Mouse (Mus musculus): Measurements from ENCODE around the gene Rbpjl. TPM values are rescaled to one million over a fixed set of nuclear protein-coding genes. Genes with fewer than 3 reads are reported as not detected.
A peak's percentile ranks its signal among the peaks of the same experiment; 100 is the strongest.

The Rbpjl gene
- polyA plus RNA-seq (2014; fragmentation: Nextera tagmentation; extraction: Ambion mirVana) = 0.11 and 0.17 TPM in 2 replicates

DNA sequence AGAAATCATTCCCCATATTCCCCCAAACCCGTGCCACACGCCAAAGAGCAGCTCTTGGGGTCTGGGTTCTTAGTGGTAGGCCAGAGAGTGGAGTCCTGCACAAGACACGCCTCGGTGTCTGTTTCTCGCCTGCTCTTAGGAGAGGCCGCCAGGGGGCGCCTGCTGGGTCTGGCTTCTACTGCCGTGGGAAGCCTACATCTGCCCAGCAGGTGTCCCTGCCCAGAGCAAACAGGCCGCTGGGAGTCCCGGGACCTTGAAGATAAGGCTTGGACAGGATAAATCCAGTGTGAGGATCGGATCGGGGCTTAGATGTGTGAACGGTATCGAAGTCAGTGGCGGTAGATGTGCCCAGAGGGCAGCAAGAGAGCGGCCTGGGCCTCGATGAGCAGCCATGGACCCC is at the start of gene Rbpjl:
Rbpjl (plus strand) TSS at position 236 of the 400 bp plus-strand sequence.
- Histone ChIP-seq H3K4me3 (ENCODE audit: low read depth, low read length) (no peak within 1 kb of the TSS), H3K27me3 (ENCODE audit: control insufficient read depth, insufficient read depth, low read length) (peaks cover 80% of the 10 kb centered on the region), H3K4me1 (ENCODE audit: control insufficient read depth, insufficient read depth, low read length) (peaks cover 11% of the 10 kb centered on the region; the same call in 1 of the 2 replicates), H3K27ac (ENCODE audit: low read depth, low read length) (no peak within 1 kb of the TSS), H3K36me3 (ENCODE audit: control insufficient read depth, insufficient read depth, low read length) (no peaks in the 10 kb centered on the region), H3K4me2 (ENCODE audit: low read depth, low read length) (no peak within 1 kb of the TSS; the same call in 1 of the 2 replicates), H3K9me3 (ENCODE audit: control insufficient read depth, low read length) (no peaks in the 10 kb centered on the region), H3K9ac (replicated peaks; ENCODE audit: low read depth, low read length) (no peak within 1 kb of the TSS)
- ATAC-seq (ENCODE audit: low read depth) = peak; percentile 34; the same call in 1 of the 2 replicates
- WGBS = 6% methylated on average over 17 of the region's 17 CpGs

DNA sequence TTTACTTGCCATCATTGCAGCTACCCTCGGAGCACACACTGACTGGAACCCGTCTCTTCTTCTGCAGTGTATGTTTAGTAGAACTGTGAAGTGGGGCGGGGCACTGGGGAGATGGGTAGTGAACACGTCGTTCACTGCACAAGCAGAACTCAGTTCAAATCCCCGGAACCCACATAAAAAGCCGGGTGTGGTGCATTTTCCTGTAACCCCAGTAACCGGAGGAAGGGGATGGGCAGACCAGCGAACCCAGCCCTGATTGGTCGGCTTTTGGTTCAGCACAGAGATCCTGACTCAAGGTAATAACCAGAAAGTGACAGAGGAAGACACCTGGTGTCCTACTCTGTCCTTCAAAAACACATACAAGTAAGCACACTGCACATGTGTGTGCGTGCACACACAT is 49.6 kb upstream of the Rbpjl start:
- Histone ChIP-seq H3K27me3 (ENCODE audit: control insufficient read depth, insufficient read depth, low read length) (no peaks in the 10 kb centered on the region), H3K9ac (replicated peaks; ENCODE audit: low read depth, low read length) (no peak overlapping the region), H3K27ac (ENCODE audit: low read depth, low read length) (no peak overlapping the region), H3K36me3 (ENCODE audit: control insufficient read depth, insufficient read depth, low read length) (no peaks in the 10 kb centered on the region), H3K4me2 (ENCODE audit: low read depth, low read length) (no peak overlapping the region), H3K9me3 (ENCODE audit: control insufficient read depth, low read length) (no peaks in the 10 kb centered on the region), H3K4me1 (ENCODE audit: control insufficient read depth, insufficient read depth, low read length) (no peaks in the 10 kb centered on the region), H3K4me3 (ENCODE audit: low read depth, low read length) (no peak overlapping the region)
- ATAC-seq (ENCODE audit: low read depth) = no peak
- 89% methylated on average over 11 of the region's 11 CpGs for WGBS

DNA sequence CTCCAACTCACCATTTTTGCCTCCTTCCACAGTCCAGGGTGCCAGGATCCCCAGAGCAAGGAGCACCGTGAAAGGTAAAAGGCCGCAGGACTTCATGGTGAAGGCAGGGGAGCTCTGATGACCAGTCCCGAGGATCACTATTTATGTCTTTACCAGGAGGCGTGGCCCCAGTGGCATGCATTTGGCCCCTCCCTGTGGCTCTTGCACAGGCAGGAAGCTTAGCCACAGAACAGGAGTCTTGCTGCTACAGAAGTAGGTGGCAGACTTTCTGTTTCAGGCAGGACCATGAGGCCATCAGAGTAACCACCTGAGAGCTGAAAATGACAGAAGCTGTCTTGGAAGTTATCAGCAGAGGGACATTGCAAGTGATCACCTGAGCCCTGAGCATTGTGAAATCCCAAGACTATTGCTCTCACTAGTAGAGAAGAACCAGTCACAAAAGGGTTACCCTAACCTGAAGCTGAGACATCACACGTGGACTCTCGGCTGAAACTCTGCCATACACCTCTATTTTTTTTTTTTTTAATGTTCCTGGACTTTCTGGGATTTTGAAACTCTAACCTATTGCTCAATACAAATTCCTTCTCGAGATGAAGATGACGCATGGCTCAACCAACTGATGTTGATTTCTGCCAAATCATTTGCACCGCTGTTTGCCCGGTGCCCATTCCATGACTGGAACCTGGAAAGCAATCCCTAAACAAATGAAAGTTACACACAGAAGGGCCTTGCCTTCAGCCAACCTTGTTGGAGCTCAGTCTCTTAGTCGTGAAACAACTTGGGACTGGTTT is 46.6 kb upstream of the Rbpjl start:
- Histone ChIP-seq H3K36me3 (ENCODE audit: control insufficient read depth, insufficient read depth, low read length) (no peaks in the 10 kb centered on the region), H3K4me3 (ENCODE audit: low read depth, low read length) (no peak overlapping the region), H3K27ac (ENCODE audit: low read depth, low read length) (no peak overlapping the region), H3K9me3 (ENCODE audit: control insufficient read depth, low read length) (no peaks in the 10 kb centered on the region), H3K27me3 (ENCODE audit: control insufficient read depth, insufficient read depth, low read length) (no peaks in the 10 kb centered on the region), H3K9ac (replicated peaks; ENCODE audit: low read depth, low read length) (no peak overlapping the region), H3K4me2 (ENCODE audit: low read depth, low read length) (no peak overlapping the region), H3K4me1 (ENCODE audit: control insufficient read depth, insufficient read depth, low read length) (no peaks in the 10 kb centered on the region)
- 80% methylated on average over 11 of the region's 11 CpGs for WGBS
- ATAC-seq (ENCODE audit: low read depth) = no peak

DNA sequence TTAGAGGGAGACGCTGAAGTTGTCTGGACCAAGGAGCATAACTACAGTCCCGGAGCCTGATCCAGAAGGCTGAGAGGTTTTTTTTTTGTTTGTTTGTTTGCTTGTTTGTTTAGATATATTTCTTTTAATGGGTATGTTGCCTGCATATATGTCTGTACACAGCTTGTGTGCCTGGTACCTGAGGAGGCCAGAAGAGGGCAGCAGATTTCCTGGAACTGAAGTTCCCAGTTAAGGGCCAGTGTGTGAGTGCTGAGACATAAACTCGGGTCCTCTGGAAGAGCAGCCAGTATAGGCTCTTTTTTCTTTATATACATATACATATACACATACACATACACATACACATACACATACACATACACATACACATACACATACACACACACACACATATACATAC is 44.6 kb upstream of the Rbpjl start:
- ATAC-seq (ENCODE audit: low read depth) = no peak
- 76% methylated on average over 3 of the region's 3 CpGs for WGBS

GRCm38 (mm10) chr2:164359031-164359430 is 43.9 kb upstream of the Rbpjl start:
- Histone ChIP-seq H3K4me2 (ENCODE audit: low read depth, low read length) (no peak overlapping the region), H3K4me1 (ENCODE audit: control insufficient read depth, insufficient read depth, low read length) (no peaks in the 10 kb centered on the region), H3K9me3 (ENCODE audit: control insufficient read depth, low read length) (no peaks in the 10 kb centered on the region), H3K27ac (ENCODE audit: low read depth, low read length) (no peak overlapping the region), H3K4me3 (ENCODE audit: low read depth, low read length) (no peak overlapping the region), H3K27me3 (ENCODE audit: control insufficient read depth, insufficient read depth, low read length) (no peaks in the 10 kb centered on the region), H3K36me3 (ENCODE audit: control insufficient read depth, insufficient read depth, low read length) (no peaks in the 10 kb centered on the region), H3K9ac (replicated peaks; ENCODE audit: low read depth, low read length) (no peak overlapping the region)
- ATAC-seq (ENCODE audit: low read depth) = no peak
- WGBS = 79% methylated on average over 5 of the region's 5 CpGs

More for the DNA sequence above, 44.6 kb upstream of the Rbpjl start:
- Histone ChIP-seq H3K4me3 (ENCODE audit: low read depth, low read length) (no peak overlapping the region), H3K27ac (ENCODE audit: low read depth, low read length) (no peak overlapping the region), H3K9ac (replicated peaks; ENCODE audit: low read depth, low read length) (no peak overlapping the region), H3K4me1 (ENCODE audit: control insufficient read depth, insufficient read depth, low read length) (no peaks in the 10 kb centered on the region), H3K27me3 (ENCODE audit: control insufficient read depth, insufficient read depth, low read length) (no peaks in the 10 kb centered on the region), H3K9me3 (ENCODE audit: control insufficient read depth, low read length) (no peaks in the 10 kb centered on the region), H3K36me3 (ENCODE audit: control insufficient read depth, insufficient read depth, low read length) (no peaks in the 10 kb centered on the region), H3K4me2 (ENCODE audit: low read depth, low read length) (no peak overlapping the region)

DNA sequence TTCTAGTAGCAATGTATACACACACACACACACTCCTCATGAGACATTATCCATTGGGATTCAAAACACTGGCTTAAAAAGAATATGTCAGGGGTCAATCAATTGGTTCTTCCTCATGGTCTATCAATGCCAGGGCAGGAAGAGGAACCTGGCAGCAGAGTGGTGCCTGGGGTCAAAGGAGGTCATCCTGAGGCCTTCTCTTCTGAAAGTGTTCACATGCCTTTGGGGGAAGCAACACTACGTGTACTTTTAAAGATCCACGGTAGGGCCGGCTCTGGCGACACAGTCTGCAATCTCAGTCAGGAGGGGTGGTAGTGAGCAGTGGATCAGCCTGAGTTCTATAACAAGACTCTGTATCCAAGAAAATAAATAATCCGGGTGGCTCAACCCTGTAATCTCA is 43.3 kb upstream of the Rbpjl start:
- Histone ChIP-seq H3K27me3 (ENCODE audit: control insufficient read depth, insufficient read depth, low read length) (no peaks in the 10 kb centered on the region), H3K36me3 (ENCODE audit: control insufficient read depth, insufficient read depth, low read length) (no peaks in the 10 kb centered on the region), H3K4me3 (ENCODE audit: low read depth, low read length) (no peak overlapping the region), H3K9ac (replicated peaks; ENCODE audit: low read depth, low read length) (no peak overlapping the region), H3K4me1 (ENCODE audit: control insufficient read depth, insufficient read depth, low read length) (no peaks in the 10 kb centered on the region), H3K9me3 (ENCODE audit: control insufficient read depth, low read length) (no peaks in the 10 kb centered on the region), H3K27ac (ENCODE audit: low read depth, low read length) (no peak overlapping the region), H3K4me2 (ENCODE audit: low read depth, low read length) (no peak overlapping the region)
- WGBS = 80% methylated on average over 5 of the region's 5 CpGs
- no peak for ATAC-seq (ENCODE audit: low read depth)

DNA sequence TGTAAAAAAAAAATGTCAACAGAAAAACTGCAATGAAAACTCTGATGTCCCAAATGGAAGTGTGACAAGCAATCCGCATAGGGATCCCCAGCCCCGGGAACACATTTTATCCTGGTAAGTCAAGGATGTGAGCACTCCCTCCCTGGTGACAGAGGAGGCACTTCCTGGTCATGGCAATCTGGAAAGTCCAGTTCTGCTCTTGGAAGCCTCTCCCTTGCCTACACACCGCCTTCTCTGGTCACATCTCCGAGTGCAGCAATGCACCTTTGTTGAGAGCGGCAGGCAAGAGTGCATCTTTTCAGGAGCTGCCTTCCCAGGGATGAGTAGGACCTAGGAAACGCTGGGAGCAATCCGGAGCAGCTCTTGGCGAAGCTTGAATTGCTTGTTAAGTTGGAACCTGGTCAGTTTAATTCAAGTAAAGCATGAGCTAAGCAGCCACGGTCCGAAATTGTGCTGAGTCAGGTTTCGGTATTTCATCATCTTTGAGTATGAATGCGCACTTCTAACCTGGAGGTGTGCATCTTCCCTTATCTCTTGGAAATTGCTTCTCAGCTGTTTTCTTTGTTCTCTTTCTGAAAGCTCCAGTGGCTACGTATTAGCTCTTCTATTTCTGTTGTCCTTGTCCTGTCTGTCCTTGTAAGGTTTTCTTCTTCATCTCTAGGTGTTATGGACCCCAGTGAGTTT is 41.8 kb upstream of the Rbpjl start:
- WGBS = 35% methylated on average over 13 of the region's 13 CpGs
- Histone ChIP-seq H3K9ac (replicated peaks; ENCODE audit: low read depth, low read length) (no peak overlapping the region), H3K36me3 (ENCODE audit: control insufficient read depth, insufficient read depth, low read length) (no peaks in the 10 kb centered on the region), H3K4me1 (ENCODE audit: control insufficient read depth, insufficient read depth, low read length) (no peaks in the 10 kb centered on the region), H3K4me3 (ENCODE audit: low read depth, low read length) (no peak overlapping the region), H3K27me3 (ENCODE audit: control insufficient read depth, insufficient read depth, low read length) (no peaks in the 10 kb centered on the region), H3K4me2 (ENCODE audit: low read depth, low read length) (no peak overlapping the region), H3K27ac (ENCODE audit: low read depth, low read length) (no peak overlapping the region), H3K9me3 (ENCODE audit: control insufficient read depth, low read length) (no peaks in the 10 kb centered on the region)
- ATAC-seq (ENCODE audit: low read depth) = no peak

DNA sequence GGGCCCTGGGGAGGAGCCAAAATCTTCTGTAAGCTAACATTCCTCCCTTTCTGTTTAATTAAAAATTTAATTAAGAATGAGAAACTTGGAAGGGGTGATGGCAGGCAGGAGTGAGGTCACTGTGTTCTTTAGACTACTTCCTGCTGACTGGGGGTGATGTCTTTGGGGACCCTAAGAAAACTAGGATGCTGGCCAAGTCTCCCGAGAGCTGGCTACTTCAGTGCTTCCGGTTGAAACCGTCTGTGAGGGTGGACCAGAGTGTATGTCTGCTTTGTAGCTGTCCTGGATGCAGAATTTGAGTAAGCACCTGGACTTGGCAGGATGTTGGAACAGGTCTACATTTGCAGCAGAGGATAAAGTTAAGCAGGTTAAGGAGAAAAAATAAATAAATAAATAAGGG is 36.0 kb upstream of the Rbpjl start:
- no peak for ATAC-seq (ENCODE audit: low read depth)
- 70% methylated on average over 3 of the region's 3 CpGs for WGBS

GRCm38 (mm10) chr2:164368620-164369105 is 34.3 kb upstream of the Rbpjl start:
- WGBS = 89% methylated on average over 6 of the region's 6 CpGs

More for the DNA sequence above, 36.0 kb upstream of the Rbpjl start:
- Histone ChIP-seq H3K4me1 (ENCODE audit: control insufficient read depth, insufficient read depth, low read length) (no peaks in the 10 kb centered on the region), H3K4me3 (ENCODE audit: low read depth, low read length) (no peak overlapping the region), H3K4me2 (ENCODE audit: low read depth, low read length) (no peak overlapping the region), H3K27ac (ENCODE audit: low read depth, low read length) (no peak overlapping the region), H3K9me3 (ENCODE audit: control insufficient read depth, low read length) (no peaks in the 10 kb centered on the region), H3K36me3 (ENCODE audit: control insufficient read depth, insufficient read depth, low read length) (no peaks in the 10 kb centered on the region), H3K9ac (replicated peaks; ENCODE audit: low read depth, low read length) (no peak overlapping the region), H3K27me3 (ENCODE audit: control insufficient read depth, insufficient read depth, low read length) (no peaks in the 10 kb centered on the region)

More at GRCm38 (mm10) chr2:164368620-164369105, 34.3 kb upstream of the Rbpjl start:
- ATAC-seq (ENCODE audit: low read depth) = no peak
- H3K9ac ChIP-seq (replicated peaks; ENCODE audit: low read depth, low read length) = no peak overlapping the region
- H3K27me3 ChIP-seq (ENCODE audit: control insufficient read depth, insufficient read depth, low read length) = no peaks in the 10 kb centered on the region
- no peak overlapping the region for H3K4me2 ChIP-seq (ENCODE audit: low read depth, low read length)
- no peak overlapping the region for H3K4me3 ChIP-seq (ENCODE audit: low read depth, low read length)
- no peaks in the 10 kb centered on the region for H3K9me3 ChIP-seq (ENCODE audit: control insufficient read depth, low read length)
- no peak overlapping the region for H3K27ac ChIP-seq (ENCODE audit: low read depth, low read length)
- H3K36me3 ChIP-seq (ENCODE audit: control insufficient read depth, insufficient read depth, low read length) = no peaks in the 10 kb centered on the region
- no peaks in the 10 kb centered on the region for H3K4me1 ChIP-seq (ENCODE audit: control insufficient read depth, insufficient read depth, low read length)

All from neural tube, embryonic 14.5 days (tissue).